Comparison of ENCODE assay signal across 10 mouse cellular contexts in genomic region chr2:126245446-126245845, GRCm38 (mm10). TPM values are rescaled to one million over a fixed set of nuclear protein-coding genes. Genes with fewer than 3 reads are reported as not detected.
DNase-seq lines count a peak whose midpoint lies in the region; ATAC-seq and TF ChIP-seq lines count a peak whose summit lies in the region.
"Had no signal": no experiment of that assay in that cellular context is flagged by ENCODE, and none has a peak within 500 bp of the region (broad histone marks: within the 10 kb centered on the region; RNA-seq: fewer than 3 reads in every experiment).

No protein-coding gene starts in this region.

- H3K4me2 ChIP-seq in heart, embryonic 12.5 days, result no peak overlapping the region
- no peak overlapping the region for H3K4me2 ChIP-seq in stomach, postnatal 0 days (replicated peaks; ENCODE audit: low read depth)
- H3K4me2 ChIP-seq: limb, embryonic 12.5 days had no signal

- H3K27ac ChIP-seq in heart, adult 2 months, result no peak overlapping the region
- H3K27ac ChIP-seq in heart, embryonic 12.5 days (ENCODE audit: poor library complexity, severe bottlenecking), result no peak overlapping the region
- no peak overlapping the region for H3K27ac ChIP-seq in stomach, postnatal 0 days (replicated peaks)
- H3K27ac ChIP-seq in midbrain, embryonic 10.5 days (replicated peaks), result no peak overlapping the region
- H3K27ac ChIP-seq: limb, embryonic 12.5 days had no signal

- TF ChIP-seq EP300 in heart, adult 2 months (IDR thresholded peaks at IDR 0.05; ENCODE audit: insufficient read depth, low read depth, low read length), result no peak
- TF ChIP-seq EP300 in stomach, postnatal 0 days (optimal IDR thresholded peaks at IDR 0.05), result no peak

- H3K4me1 ChIP-seq in heart, adult 2 months (ENCODE audit: control insufficient read depth, insufficient read depth, low read length), result no peaks in the 10 kb centered on the region
- no peaks in the 10 kb centered on the region for H3K4me1 ChIP-seq in heart, embryonic 12.5 days (replicated peaks)
- no peaks in the 10 kb centered on the region for H3K4me1 ChIP-seq in stomach, postnatal 0 days (replicated peaks; ENCODE audit: control insufficient read depth, insufficient read depth)
- no peaks in the 10 kb centered on the region for H3K4me1 ChIP-seq in midbrain, embryonic 10.5 days
- H3K4me1 ChIP-seq: limb, embryonic 12.5 days had no signal

- peak; percentile 73 for TF ChIP-seq CTCF in heart, adult 2 months (IDR thresholded peaks at IDR 0.05)
- peak; percentile 68 for TF ChIP-seq CTCF in stomach, postnatal 0 days (IDR thresholded peaks at IDR 0.05; ENCODE audit: low read depth)

- H3K27me3 ChIP-seq in heart, adult 2 months (ENCODE audit: control insufficient read depth, insufficient read depth, low read length), result no peaks in the 10 kb centered on the region
- H3K27me3 ChIP-seq in heart, embryonic 12.5 days (replicated peaks), result no peaks in the 10 kb centered on the region
- no peaks in the 10 kb centered on the region for H3K27me3 ChIP-seq in stomach, postnatal 0 days (ENCODE audit: control insufficient read depth, insufficient read depth, low read length)
- no peaks in the 10 kb centered on the region for H3K27me3 ChIP-seq in midbrain, embryonic 10.5 days (ENCODE audit: low read depth, poor library complexity, severe bottlenecking)
- H3K27me3 ChIP-seq: limb, embryonic 12.5 days had no signal

- H3K9me3 ChIP-seq in heart, embryonic 12.5 days (replicated peaks), result no peaks in the 10 kb centered on the region
- no peaks in the 10 kb centered on the region for H3K9me3 ChIP-seq in stomach, postnatal 0 days (ENCODE audit: control insufficient read depth, low read length)
- no peaks in the 10 kb centered on the region for H3K9me3 ChIP-seq in midbrain, embryonic 10.5 days (replicated peaks)
- H3K9me3 ChIP-seq: limb, embryonic 12.5 days had no signal

- H3K9ac ChIP-seq in heart, adult 2 months (ENCODE audit: low read depth, low read length), result no peak overlapping the region
- no peak overlapping the region for H3K9ac ChIP-seq in heart, embryonic 12.5 days
- no peak overlapping the region for H3K9ac ChIP-seq in stomach, postnatal 0 days (ENCODE audit: low read length)
- H3K9ac ChIP-seq: limb, embryonic 12.5 days had no signal

- DNase-seq in heart, adult 2 months, result no peak
- DNase-seq in 3T3-L1 (ENCODE audit: low read depth, low spot score) (peak; percentile 72), adipocyte (ENCODE audit: low spot score) (peak; percentile 81)
- DNase-seq in layer of hippocampus, adult 9-10 months (ENCODE audit: low spot score), result peak; percentile 33
- DNase-seq in stomach, postnatal 0 days (ENCODE audit: low spot score), result no peak
- DNase-seq in cerebellum, adult 9-10 months, result no peak
- no peak for DNase-seq in midbrain, embryonic 10.5 days (ENCODE audit: low spot score)

- H3K79me2 ChIP-seq in heart, adult 2 months (replicated peaks; ENCODE audit: control insufficient read depth, insufficient read depth, low read length), result no peaks in the 10 kb centered on the region

- WGBS in heart, adult 2 months, result 20% methylated on average over 2 of the region's 2 CpGs
- WGBS in heart, embryonic 12.5 days, result 26% methylated on average over 2 of the region's 2 CpGs
- WGBS in stomach, postnatal 0 days, result 33% methylated on average over 2 of the region's 2 CpGs
- 42% methylated on average over 2 of the region's 2 CpGs for WGBS in midbrain, embryonic 10.5 days

- H3K4me3 ChIP-seq in heart, adult 2 months, result no peak overlapping the region
- H3K4me3 ChIP-seq in heart, embryonic 12.5 days, result no peak overlapping the region
- no peak overlapping the region for H3K4me3 ChIP-seq in stomach, postnatal 0 days (ENCODE audit: low read depth, low read length)
- no peak overlapping the region for H3K4me3 ChIP-seq in midbrain, embryonic 10.5 days
- H3K4me3 ChIP-seq: limb, embryonic 12.5 days had no signal

- H3K36me3 ChIP-seq in heart, adult 2 months (ENCODE audit: control insufficient read depth, insufficient read depth, low read length), result no peaks in the 10 kb centered on the region
- no peaks in the 10 kb centered on the region for H3K36me3 ChIP-seq in heart, embryonic 12.5 days
- no peaks in the 10 kb centered on the region for H3K36me3 ChIP-seq in stomach, postnatal 0 days (ENCODE audit: control insufficient read depth, insufficient read depth, low read length)
- no peaks in the 10 kb centered on the region for H3K36me3 ChIP-seq in midbrain, embryonic 10.5 days
- H3K36me3 ChIP-seq: limb, embryonic 12.5 days had no signal

- intact Hi-C loops in heart, adult 2 months (cut with DNase I), result loop anchor here (5.0 kb wide), 3 partner anchors 117 to 353 kb away; no protein-coding TSS in a partner anchor

- TF ChIP-seq POLR2A in heart, adult 2 months (IDR thresholded peaks at IDR 0.05; ENCODE audit: insufficient read depth, low read depth, low read length), result no peak

- no peak for ATAC-seq in heart, embryonic 12.5 days (ENCODE audit: insufficient number of reproducible peaks, low FRiP score)
- no peak for ATAC-seq in stomach, postnatal 0 days (ENCODE audit: low FRiP score, low TSS enrichment)

RNA-seq across cellular contexts. Expression of gene Gm17555, which starts 30.5 kb away (rescaled TPM):
- not detected for total RNA-seq in heart, adult 2 months (2021)
- not detected in 2 replicates for polyA plus RNA-seq in heart, adult 2 months (2012; rRNA removed)
- not detected in 2 replicates for polyA plus RNA-seq in heart, embryonic 12.5 days (2016; fragmentation: Nextera tagmentation; extraction: Ambion mirVana)
- not detected in 2 replicates for polyA plus RNA-seq in stomach, postnatal 0 days (2015; fragmentation: Nextera tagmentation; extraction: Ambion mirVana)
- polyA plus RNA-seq in midbrain, embryonic 10.5 days (2016; fragmentation: Nextera tagmentation; extraction: Ambion mirVana), result not detected in 2 replicates
- total RNA-seq: neutrophil, adult 5-6 weeks had no signal
- polyA plus RNA-seq: limb, embryonic 12.5 days had no signal

Comparison
In these comparisons a context has a peak if more than half of its experiments do, and no peak if none do; other contexts are left out.
1. DNase-seq: peak in 3T3-L1 (single experiment), adipocyte (single experiment) and layer of hippocampus, adult 9-10 months (single experiment); none in heart, adult 2 months (0 of 2), stomach, postnatal 0 days (single experiment), cerebellum, adult 9-10 months (single experiment) and midbrain, embryonic 10.5 days (single experiment).